Mouse (Mus musculus) frontal cortex, postnatal 14 days (tissue): ENCODE data around the gene Ptcd2.

Source experiments
- DNase-seq, 2 experiments: peaks; one replicate each; pipeline ENCODE4 v3.0.0; 2022; ENCODE audit warnings: low spot score in 2 of 2

Gene Ptcd2

GRCm38 (mm10) chr13:99305186-99305585, 39.3 kb downstream of the Ptcd2 start:
- DNase-seq = no peak

GRCm38 (mm10) chr13:99304365-99304764, 40.1 kb downstream of the Ptcd2 start:
- DNase-seq = no peak

GRCm38 (mm10) chr13:99303846-99304245, 40.7 kb downstream of the Ptcd2 start:
- DNase-seq = peak; percentile 40 to 49

- DNase-seq = no peak
These were observed 44.6 kb downstream of the Ptcd2 start for GRCm38 (mm10) chr13:99299921-99300320.

- no peak for DNase-seq
These were observed 50.3 kb downstream of the Ptcd2 start for GRCm38 (mm10) chr13:99294176-99294575.

- DNase-seq = no peak
These were observed 53.7 kb downstream of the Ptcd2 start for GRCm38 (mm10) chr13:99290766-99291165.

- no peak for DNase-seq
These were observed 56.7 kb downstream of the Ptcd2 start for GRCm38 (mm10) chr13:99287786-99288185.

- no peak for DNase-seq
These were observed 57.3 kb downstream of the Ptcd2 start for GRCm38 (mm10) chr13:99287207-99287606.

GRCm38 (mm10) chr13:99285241-99285640, 59.3 kb downstream of the Ptcd2 start:
- no peak for DNase-seq

- DNase-seq = peak; percentile 50 to 70
These were observed 59.9 kb downstream of the Ptcd2 start for GRCm38 (mm10) chr13:99284400-99285160.

- no peak for DNase-seq
These were observed 60.6 kb downstream of the Ptcd2 start for GRCm38 (mm10) chr13:99283916-99284315.

- DNase-seq = no peak
These were observed 61.5 kb downstream of the Ptcd2 start for GRCm38 (mm10) chr13:99282961-99283360.

GRCm38 (mm10) chr13:99279351-99279750, 65.2 kb downstream of the Ptcd2 start:
- DNase-seq = no peak

GRCm38 (mm10) chr13:99278511-99278910, 66.0 kb downstream of the Ptcd2 start:
- no peak for DNase-seq

GRCm38 (mm10) chr13:99277521-99277920, 67.0 kb downstream of the Ptcd2 start:
- no peak for DNase-seq

- no peak for DNase-seq
These were observed 72.5 kb downstream of the Ptcd2 start for GRCm38 (mm10) chr13:99272046-99272445.
